Mouse (Mus musculus): Measurements from ENCODE around the gene Tia1. TPM values are rescaled to one million over a fixed set of nuclear protein-coding genes. Genes with fewer than 3 reads are reported as not detected.

Tia1 gene
- polyA plus RNA-seq (2011; ENCODE audit: insufficient read depth, insufficient read length, low replicate concordance, missing spikeins), result 15.3 and 28.8 TPM in 2 replicates

GRCm38 (mm10) chr6:86404100-86404861, at the start of gene Tia1:
Gene Tia1 (plus strand): TSS chr6:86404219.
- peak within 1 kb of the TSS; percentile 99 for H3K27ac ChIP-seq (ENCODE audit: control insufficient read depth, insufficient read depth, low read depth, low read length, poor library complexity)
- whole genome bisulfite sequencing, result under 1% methylated on average over 62 of the region's 62 CpGs
- H3K4me3 ChIP-seq (replicated peaks; ENCODE audit: control insufficient read depth, low read depth, low read length), result peak within 1 kb of the TSS; percentile 96
- no peaks in the 10 kb centered on the region for H3K4me1 ChIP-seq (ENCODE audit: control insufficient read depth, insufficient read depth, low read length)
- TF ChIP-seq POLR2A (IDR thresholded peaks at IDR 0.05; ENCODE audit: borderline replicate concordance, control insufficient read depth, low read depth, low read length) (no peak; the same call in 1 of the 2 replicates), CTCF (IDR thresholded peaks at IDR 0.05; ENCODE audit: control insufficient read depth, insufficient read depth, low read length) (no peak; the same call in 1 of the 2 replicates)

GRCm38 (mm10) chr6:86354948-86355347, 49.1 kb upstream of the Tia1 start:
- TF ChIP-seq CTCF (IDR thresholded peaks at IDR 0.05; ENCODE audit: control insufficient read depth, insufficient read depth, low read length) (no peak), POLR2A (IDR thresholded peaks at IDR 0.05; ENCODE audit: borderline replicate concordance, control insufficient read depth, low read depth, low read length) (no peak)
- no peaks in the 10 kb centered on the region for H3K4me1 ChIP-seq (ENCODE audit: control insufficient read depth, insufficient read depth, low read length)
- 78% methylated on average over 3 of the region's 3 CpGs for WGBS
- no peak overlapping the region for H3K4me3 ChIP-seq (replicated peaks; ENCODE audit: control insufficient read depth, low read depth, low read length)
- no peak overlapping the region for H3K27ac ChIP-seq (ENCODE audit: control insufficient read depth, insufficient read depth, low read depth, low read length, poor library complexity)

GRCm38 (mm10) chr6:86356956-86357355, 47.1 kb upstream of the Tia1 start:
- 45% methylated on average over 9 of the region's 9 CpGs for WGBS
- TF ChIP-seq POLR2A (IDR thresholded peaks at IDR 0.05; ENCODE audit: borderline replicate concordance, control insufficient read depth, low read depth, low read length), result no peak
- no peak for TF ChIP-seq CTCF (IDR thresholded peaks at IDR 0.05; ENCODE audit: control insufficient read depth, insufficient read depth, low read length)
- no peaks in the 10 kb centered on the region for H3K4me1 ChIP-seq (ENCODE audit: control insufficient read depth, insufficient read depth, low read length)
- H3K4me3 ChIP-seq (replicated peaks; ENCODE audit: control insufficient read depth, low read depth, low read length), result no peak overlapping the region
- no peak overlapping the region for H3K27ac ChIP-seq (ENCODE audit: control insufficient read depth, insufficient read depth, low read depth, low read length, poor library complexity)

GRCm38 (mm10) chr6:86360691-86361090, 43.3 kb upstream of the Tia1 start:
- TF ChIP-seq POLR2A (IDR thresholded peaks at IDR 0.05; ENCODE audit: borderline replicate concordance, control insufficient read depth, low read depth, low read length) (no peak), CTCF (IDR thresholded peaks at IDR 0.05; ENCODE audit: control insufficient read depth, insufficient read depth, low read length) (no peak)
- H3K27ac ChIP-seq (ENCODE audit: control insufficient read depth, insufficient read depth, low read depth, low read length, poor library complexity), result no peak overlapping the region
- H3K4me3 ChIP-seq (replicated peaks; ENCODE audit: control insufficient read depth, low read depth, low read length), result no peak overlapping the region
- no peaks in the 10 kb centered on the region for H3K4me1 ChIP-seq (ENCODE audit: control insufficient read depth, insufficient read depth, low read length)
- 70% methylated on average over 7 of the region's 7 CpGs for WGBS

GRCm38 (mm10) chr6:86361373-86361772, 42.6 kb upstream of the Tia1 start:
- Histone ChIP-seq H3K4me3 (replicated peaks; ENCODE audit: control insufficient read depth, low read depth, low read length) (no peak overlapping the region), H3K4me1 (ENCODE audit: control insufficient read depth, insufficient read depth, low read length) (no peaks in the 10 kb centered on the region; the same call in 1 of the 2 replicates), H3K27ac (ENCODE audit: control insufficient read depth, insufficient read depth, low read depth, low read length, poor library complexity) (no peak overlapping the region)
- no peak for TF ChIP-seq CTCF (IDR thresholded peaks at IDR 0.05; ENCODE audit: control insufficient read depth, insufficient read depth, low read length)
- TF ChIP-seq POLR2A (IDR thresholded peaks at IDR 0.05; ENCODE audit: borderline replicate concordance, control insufficient read depth, low read depth, low read length), result no peak
- WGBS, result 82% methylated on average over 7 of the region's 7 CpGs

GRCm38 (mm10) chr6:86364442-86365141, 39.4 kb upstream of the Tia1 start:
- TF ChIP-seq POLR2A (IDR thresholded peaks at IDR 0.05; ENCODE audit: borderline replicate concordance, control insufficient read depth, low read depth, low read length) (no peak), CTCF (IDR thresholded peaks at IDR 0.05; ENCODE audit: control insufficient read depth, insufficient read depth, low read length) (peak; percentile 73)

GRCm38 (mm10) chr6:86365371-86366124, 38.5 kb upstream of the Tia1 start, which contains the start of gene Fam136a:
Gene Fam136a (plus strand): TSS chr6:86365646.
- peak; percentile 95 for TF ChIP-seq CTCF (IDR thresholded peaks at IDR 0.05; ENCODE audit: control insufficient read depth, insufficient read depth, low read length)
- peak; percentile 46; the same call in 1 of the 2 replicates for TF ChIP-seq POLR2A (IDR thresholded peaks at IDR 0.05; ENCODE audit: borderline replicate concordance, control insufficient read depth, low read depth, low read length)

More at GRCm38 (mm10) chr6:86364442-86365141, 39.4 kb upstream of the Tia1 start:
- peak overlapping the region; percentile 72 for H3K4me3 ChIP-seq (replicated peaks; ENCODE audit: control insufficient read depth, low read depth, low read length)
- no peak overlapping the region for H3K27ac ChIP-seq (ENCODE audit: control insufficient read depth, insufficient read depth, low read depth, low read length, poor library complexity)
- 1% methylated on average over 17 of the region's 17 CpGs for WGBS
- H3K4me1 ChIP-seq (ENCODE audit: control insufficient read depth, insufficient read depth, low read length), result no peaks in the 10 kb centered on the region; the same call in 1 of the 2 replicates

More at GRCm38 (mm10) chr6:86365371-86366124, 38.5 kb upstream of the Tia1 start, which contains the start of gene Fam136a:
- WGBS, result under 1% methylated on average over 75 of the region's 76 CpGs
- Histone ChIP-seq H3K27ac (ENCODE audit: control insufficient read depth, insufficient read depth, low read depth, low read length, poor library complexity) (peak within 1 kb of the TSS; percentile 30), H3K4me3 (replicated peaks; ENCODE audit: control insufficient read depth, low read depth, low read length) (peak within 1 kb of the TSS; percentile 72), H3K4me1 (ENCODE audit: control insufficient read depth, insufficient read depth, low read length) (peaks cover 1% of the 10 kb centered on the region; the same call in 1 of the 2 replicates)
